Mouse (Mus musculus): ENCODE measurements around the gene Cops7b.
"Not testable (repeated sequence)": the region's sequence is repeated elsewhere in the genome, so short reads cannot be mapped to it uniquely, and the experiment has no call there.

Gene Cops7b

DNA sequence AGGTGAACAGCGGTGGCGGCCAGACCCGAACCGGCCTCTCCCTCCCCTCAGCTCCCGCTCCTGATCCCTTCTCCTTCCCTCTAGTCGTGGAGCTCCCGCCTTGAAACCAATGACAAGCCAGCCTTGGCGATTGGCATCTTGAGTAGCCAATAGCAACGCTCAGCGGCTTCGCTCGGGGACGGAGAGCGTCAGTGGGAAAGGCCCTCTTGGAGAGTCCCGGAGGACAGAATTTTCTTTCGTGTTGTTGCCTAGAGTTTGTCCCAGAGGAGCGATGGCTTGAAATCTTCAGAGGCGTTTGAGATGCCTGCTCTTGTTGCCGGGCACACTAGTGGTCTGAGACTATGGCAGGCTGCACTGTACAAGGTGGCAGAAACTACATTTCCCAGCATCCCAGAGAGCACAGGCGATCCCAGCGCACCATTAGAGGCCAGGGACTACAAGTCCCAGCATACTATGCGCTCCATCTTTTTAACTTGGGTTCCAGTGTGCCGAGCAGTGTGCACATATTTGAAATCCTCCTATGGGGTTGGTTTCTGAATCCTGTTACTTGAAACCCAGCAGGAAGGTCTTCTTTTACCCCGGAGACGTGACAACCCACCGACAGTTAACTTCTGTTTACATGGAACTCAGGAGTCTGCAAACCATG lies at the start of gene Cops7b, which contains the start of gene Pde6d:
Gene Cops7b, plus strand, starts transcription at position 454 of the 646 bp plus-strand sequence.
Gene Pde6d, minus strand, starts transcription at position 179 of the 646 bp plus-strand sequence.
- peak; percentile 92 for DNase-seq (ENCODE audit: low spot score)

DNA sequence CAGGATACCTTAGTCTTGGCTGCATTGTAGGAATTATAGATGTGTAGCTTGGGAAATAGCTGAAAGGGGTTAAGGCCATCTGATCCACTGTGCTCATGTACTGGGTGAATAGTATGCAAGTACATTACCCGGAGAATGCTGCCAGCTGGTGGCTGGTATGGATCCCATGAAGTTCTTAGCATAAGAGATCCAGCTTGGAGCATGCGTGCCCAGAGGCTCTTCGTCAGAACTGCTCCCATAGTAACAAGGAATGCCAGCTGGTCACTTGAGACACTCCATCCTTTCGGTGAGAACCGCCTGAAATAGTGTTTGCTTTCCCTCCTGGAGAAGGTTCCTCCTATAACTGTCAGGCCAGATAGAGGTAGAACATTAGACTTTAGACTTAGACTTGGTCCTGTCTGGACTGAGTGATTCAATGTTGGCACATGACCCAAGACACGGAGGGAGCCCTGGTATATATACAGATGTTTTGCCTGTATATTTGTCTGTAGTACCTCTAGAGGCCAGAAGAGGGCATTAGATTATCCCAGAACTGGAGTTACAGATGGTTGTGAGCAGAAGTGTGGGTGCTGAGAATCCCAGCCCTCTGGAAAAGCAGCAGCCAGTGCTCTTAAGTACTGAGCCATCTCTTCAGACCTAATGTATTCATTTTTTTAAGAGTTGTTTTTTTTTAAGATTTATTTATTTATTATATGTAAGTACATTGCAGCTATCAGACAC lies 49.1 kb upstream of the Cops7b start:
- DNase-seq (ENCODE audit: low spot score): no peak

DNA sequence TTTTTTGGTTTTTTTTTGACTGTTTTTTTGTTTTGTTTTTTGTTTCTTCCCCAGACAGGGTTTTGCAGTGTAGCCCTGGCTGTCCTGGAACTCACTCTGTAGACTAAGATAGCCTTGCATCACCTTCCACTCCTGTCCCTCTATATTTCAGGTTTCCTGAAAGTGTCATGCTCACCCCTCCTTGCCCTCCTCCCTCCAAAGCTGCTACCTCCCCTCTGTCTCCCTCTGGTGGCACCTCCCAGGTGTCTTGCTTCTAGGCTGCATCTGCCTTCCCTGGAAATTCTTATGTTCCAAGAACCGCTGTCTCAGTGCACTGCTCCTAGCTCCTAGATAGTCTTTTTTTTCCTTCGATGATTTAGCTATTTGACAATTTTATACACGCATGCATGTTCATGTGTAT lies 44.3 kb upstream of the Cops7b start:
- DNase-seq (ENCODE audit: low spot score): no peak

DNA sequence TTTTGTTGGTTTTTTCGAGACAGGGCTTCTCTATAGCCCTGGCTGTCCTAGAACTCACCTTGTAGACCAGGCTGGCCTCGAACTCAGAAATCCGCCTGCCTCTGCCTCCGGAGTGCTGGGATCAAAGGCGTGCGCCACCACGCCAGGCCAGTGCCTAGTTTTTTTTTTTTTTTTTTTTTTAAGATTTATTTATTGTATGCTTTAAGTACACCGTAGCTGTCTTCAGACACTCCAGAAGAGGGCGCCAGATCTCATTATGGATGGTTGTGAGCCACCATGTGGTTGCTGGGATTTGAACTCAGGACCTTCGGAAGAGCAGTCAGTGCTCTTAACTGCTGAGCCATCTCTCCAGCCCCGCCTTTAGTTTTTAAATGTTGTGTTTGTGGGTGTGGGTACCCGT lies 43.1 kb upstream of the Cops7b start:
- DNase-seq (ENCODE audit: low spot score): not testable (repeated sequence)

DNA sequence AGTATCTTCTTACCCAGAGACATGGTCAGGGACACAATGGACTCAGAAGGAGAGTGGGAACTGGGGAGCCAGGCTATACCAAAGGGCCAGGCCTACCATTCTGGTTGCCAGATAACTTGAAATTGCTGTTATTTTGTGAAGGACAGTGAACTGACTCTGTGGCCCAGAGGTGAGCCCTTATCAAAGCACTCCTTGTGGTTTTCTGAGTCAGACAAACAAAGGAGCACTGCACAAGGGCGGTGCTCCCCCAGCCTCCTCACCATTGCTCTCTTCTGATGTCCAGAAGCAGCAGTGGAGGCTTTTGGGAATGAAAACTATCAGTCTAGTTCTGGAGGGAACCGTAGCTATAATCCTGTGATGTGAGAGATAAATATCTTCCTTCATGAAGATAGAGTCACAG lies 40.1 kb upstream of the Cops7b start:
- DNase-seq (ENCODE audit: low spot score): no peak

DNA sequence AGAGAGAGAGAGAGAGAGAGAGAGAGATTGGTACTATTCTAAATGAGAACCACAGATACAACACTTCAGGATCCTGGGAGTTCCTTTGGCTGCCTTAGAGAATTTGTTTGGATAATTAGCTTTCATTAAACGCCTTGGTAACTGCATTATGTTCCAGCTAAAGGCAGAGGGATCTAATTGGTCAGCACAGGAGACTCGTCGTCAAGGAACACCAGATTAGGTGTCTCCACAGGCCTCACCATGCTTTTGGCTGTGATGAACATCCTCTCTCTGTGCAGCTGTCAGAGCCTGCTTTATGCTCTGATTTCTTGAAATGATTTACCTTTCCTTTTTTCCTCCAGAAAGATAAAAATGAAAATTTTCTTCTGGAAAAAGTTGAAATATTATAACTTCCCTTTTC lies 35.9 kb upstream of the Cops7b start:
- DNase-seq (ENCODE audit: low spot score): no peak

DNA sequence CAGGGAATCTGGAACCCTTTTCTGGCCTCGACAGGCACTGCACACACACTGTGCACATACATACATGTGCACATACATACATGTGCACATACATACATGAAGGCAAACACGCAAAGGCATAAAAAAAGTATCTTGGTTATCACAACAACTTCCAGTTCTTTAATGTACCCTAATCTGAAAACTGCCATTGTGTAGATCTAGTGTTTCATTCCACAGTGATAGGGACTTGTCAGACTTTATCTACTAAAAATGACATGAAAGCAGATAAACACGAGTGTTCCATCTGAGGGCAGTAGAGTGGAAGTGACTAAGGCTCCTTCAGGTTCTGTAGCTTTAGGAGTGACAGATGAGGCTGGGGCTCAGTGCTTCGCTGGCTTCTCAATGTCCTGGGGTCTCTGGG lies 31.4 kb upstream of the Cops7b start:
- no peak for DNase-seq (ENCODE audit: low spot score)

DNA sequence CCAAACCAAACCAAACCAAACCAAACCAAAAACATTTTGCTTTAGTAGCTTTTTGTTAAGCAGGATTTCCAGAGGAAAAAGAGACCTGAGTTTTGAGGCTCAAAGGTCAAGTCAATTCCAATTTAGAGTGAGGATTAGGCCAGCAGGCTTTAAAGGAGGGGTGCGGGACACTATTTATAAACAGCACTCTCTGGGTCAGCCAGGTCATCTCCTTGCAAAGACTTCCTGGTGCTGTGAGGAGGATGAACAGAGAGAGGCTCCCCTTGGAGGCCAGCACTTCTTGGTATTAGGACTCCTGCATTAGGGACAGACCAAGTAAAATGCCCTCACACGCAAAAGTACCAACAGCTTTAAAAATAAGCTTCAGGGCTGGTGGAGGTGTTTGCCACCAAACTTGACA lies 30.8 kb upstream of the Cops7b start:
- no peak for DNase-seq (ENCODE audit: low spot score)

DNA sequence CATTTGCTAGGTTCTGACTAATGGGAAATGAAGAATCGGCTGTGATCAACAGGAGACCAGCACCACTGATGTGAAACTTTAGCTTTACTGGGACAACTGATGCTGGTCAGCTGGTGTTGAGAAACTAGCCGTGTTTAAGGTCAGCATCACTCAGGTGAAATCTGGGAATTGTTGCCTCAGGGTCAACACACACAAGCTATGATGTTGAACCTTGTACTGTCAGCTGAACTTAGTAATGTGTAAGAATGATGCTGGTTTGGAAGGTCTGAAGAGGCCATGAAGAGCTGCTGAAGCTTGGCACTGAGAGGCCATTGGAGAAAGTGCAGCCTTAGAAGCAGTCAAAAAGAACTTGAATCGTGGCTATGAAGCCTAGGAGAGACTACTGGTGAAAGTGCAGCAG lies 27.0 kb upstream of the Cops7b start:
- no peak for DNase-seq (ENCODE audit: low spot score)

DNA sequence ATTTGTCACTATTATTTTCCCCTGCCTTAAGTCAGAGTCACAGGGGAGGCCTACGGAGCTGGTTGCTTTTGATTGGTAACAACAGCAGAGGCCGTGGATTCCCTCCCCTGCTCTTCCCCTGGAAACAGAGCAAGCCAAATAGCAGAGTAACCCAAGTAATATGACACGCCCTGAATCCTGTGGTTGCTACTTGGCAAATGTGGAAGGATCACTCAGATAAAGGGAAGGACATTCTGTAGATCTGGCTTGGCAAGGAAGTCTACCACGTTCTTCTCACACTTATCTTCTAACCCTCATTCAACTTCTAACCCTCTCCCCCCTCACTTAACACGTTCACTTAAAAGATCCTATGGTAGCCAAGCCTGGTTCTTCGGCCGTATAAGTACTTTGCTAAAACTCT lies 24.8 kb upstream of the Cops7b start:
- no peak for DNase-seq (ENCODE audit: low spot score)

DNA sequence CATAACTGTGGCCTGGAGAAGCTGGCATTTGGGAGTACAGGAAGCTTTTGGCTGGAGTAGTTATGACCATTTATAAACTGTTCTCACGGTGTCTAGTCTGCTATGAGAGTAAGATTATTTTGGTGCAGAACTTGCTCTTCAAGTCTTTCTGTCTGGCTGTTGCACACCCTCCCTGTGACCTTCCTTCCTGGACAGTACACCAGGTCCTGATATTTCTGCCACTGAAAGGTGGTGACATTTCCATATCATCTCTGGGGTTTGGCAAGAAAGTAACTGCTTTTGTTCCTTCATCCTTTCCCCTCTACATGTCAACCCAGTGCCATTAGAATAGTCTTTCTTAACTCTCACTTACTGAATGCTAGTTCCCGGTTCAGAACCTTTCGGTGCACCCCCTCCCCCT lies 23.5 kb upstream of the Cops7b start:
- no peak for DNase-seq (ENCODE audit: low spot score)

DNA sequence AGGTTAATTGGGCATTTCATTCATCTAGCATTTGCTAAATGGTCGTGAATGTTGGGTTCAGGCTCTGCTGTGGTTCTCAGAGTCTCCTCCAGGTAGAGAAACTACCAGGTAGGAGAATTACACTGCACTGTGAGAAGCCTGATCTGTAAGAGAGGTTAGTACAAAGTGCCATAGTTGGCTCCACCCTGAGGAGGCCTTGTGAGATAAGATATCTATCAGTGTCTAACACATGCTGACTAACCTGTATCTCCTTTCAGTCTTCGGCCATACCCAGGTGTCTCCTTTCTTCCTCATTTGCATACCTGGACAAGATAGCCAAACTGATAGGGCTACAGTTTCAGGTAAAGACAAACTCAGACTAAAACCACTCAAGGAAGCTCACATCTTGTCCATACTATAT lies 20.0 kb upstream of the Cops7b start:
- no peak for DNase-seq (ENCODE audit: low spot score)

DNA sequence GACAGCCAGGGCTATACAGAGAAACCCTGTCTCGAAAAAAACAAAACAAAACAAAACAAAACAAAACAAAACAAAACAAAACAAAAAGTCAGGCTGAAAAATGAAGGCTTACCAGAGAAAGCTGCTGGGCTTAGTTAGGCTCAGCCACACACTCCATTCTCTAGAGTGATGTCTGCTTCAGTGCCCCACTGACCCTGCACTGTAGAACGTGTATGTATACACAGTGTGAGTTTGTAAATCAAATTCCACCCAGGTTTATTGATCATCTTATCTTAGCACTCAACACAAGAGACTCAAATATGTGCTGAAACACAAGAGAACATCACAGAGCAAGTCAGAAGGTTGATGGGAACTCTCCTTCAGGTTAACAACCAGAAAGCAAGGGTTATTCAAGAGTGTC lies 14.3 kb upstream of the Cops7b start:
- no peak for DNase-seq (ENCODE audit: low spot score)

DNA sequence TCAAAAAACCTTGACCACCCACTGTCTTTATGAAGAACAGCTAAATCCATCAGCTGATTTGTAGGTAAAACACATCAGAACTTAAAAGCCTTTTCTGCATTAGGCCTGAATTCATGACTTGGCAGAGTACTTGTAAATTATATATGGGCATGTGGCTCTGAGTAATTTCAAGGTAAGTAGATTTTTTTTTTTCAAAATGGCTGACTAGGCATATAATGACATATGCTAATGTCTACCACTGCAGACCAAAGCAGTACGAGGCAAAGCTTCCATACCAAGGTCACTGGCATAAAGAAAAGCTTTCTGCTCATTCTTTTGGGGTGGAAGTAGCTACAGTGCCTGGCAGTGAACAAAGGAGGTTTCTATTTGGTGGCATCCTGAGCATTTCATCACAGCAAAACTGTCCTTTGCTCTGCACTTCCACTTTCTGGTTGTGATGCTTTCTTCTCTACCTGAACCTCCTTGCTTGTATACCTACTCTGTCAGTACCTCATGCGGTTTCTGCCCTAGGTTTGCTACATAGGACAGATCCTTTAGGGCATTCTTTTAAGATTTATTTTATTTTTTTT lies 13.3 kb upstream of the Cops7b start:
- no peak for DNase-seq (ENCODE audit: low spot score)

DNA sequence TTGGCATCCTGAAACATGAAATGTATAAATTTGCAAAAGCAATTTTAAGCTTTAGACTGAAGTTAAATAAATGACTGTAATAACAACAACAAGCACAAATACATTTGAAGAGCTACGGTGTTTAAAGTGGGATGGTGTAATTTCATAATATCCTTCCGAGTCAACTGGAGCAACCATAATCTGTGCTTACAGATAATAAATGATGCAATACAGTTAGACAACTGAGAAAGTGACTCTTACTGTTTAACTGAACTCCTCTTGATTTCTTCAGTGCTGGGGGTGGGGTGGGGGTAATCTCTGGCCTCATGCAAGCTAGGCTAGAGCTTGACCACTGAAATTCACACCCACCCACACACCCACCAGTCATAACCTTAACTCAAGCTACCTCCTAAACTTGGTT lies 11.3 kb upstream of the Cops7b start:
- no peak for DNase-seq (ENCODE audit: low spot score)

DNA sequence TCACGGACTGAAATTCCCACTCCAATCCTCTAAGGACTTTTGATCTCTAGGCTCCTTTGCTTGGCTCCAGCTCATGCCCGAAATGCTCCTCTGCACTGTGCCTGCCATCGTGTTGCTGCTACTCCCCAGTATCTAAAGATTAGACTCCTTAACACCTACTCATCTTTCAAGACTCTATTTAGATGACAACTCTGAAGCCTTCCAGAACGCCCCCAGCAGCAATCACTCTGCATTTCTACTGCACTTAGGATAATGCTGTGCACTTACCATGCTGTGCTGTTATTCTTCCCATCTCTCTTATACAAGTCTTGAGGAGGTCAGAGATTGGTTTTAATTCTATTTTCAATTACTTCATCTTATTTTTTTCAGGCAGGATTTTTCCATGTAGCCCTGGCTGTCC lies 10.8 kb upstream of the Cops7b start:
- DNase-seq (ENCODE audit: low spot score): no peak

DNA sequence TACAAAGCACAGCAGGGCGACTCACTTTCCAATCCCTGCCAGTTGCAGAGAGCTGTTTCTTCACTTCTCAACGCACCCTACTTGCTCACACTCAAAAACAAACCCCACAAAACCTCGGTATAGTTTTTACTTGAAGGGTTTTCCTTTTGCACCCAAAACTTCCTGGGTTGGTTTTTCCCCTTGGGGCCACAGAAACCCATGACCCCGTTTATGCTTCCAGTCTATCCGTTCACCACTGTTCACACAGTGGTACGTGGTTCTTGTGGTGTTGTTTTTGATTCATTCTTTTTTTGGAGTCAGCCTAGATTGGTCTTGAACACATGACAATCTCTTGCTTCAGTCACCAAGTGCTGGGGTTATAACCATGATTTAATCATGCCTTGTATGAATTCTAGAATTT lies 2.3 kb upstream of the Cops7b start:
- no peak for DNase-seq (ENCODE audit: low spot score)

DNA sequence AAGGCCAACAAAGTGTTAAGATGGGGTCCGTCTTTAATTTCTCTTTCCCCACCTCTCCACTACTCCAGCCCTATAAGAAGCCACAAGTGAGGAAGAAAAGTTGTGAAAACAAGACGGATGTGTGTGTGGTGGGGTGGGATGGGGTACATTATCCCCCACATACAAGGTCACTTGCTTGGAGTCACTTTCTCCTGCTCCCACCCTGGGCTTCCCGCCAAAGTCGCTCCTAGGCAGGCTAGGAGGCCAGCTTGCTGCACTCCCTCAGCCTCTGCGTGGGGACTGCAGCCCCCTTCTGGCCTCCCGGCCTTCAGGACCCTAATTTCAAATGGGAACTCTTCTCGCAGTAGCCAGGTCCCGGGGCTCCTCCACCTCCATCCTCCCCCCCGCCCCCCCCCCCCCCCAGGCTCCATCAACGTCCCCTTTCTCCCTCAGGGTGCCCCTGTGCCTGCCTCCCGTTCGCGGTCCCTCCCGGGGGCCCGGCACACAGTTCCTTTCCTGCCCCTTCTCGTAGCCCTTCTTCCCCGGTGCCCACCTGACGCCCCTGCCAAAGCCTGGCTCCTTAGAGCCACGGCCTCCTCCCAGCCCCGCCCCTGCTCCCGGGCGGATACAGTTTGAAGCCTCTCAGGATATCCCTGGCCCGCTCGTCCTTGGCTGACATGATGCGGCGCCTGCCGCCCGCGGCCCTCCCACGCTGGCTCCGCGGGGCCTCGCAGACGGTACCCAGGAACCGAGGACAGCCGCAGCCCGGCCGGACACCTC lies 833 bp upstream of the Cops7b start:
- no peak for DNase-seq (ENCODE audit: low spot score)

DNA sequence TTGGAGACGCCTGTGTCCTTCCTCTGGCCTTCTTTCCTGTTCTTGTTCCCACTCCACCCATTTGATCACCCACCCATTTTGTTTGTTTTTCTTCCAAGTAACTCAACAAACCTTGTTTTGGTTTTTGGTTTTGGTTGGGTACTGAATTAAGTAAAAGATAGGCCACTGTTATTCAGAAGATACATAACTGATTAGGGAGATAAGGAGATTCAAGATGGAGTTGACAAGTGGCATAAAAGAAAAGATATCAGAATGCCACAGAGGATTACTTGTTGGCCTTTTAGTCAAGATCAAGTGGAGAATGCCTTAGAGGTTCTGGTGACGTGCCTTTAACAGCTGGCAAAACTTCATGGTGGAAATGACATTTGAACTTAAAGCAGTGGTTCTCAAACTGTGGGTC lies 1.0 kb downstream of the Cops7b start:
- no peak for DNase-seq (ENCODE audit: low spot score)

DNA sequence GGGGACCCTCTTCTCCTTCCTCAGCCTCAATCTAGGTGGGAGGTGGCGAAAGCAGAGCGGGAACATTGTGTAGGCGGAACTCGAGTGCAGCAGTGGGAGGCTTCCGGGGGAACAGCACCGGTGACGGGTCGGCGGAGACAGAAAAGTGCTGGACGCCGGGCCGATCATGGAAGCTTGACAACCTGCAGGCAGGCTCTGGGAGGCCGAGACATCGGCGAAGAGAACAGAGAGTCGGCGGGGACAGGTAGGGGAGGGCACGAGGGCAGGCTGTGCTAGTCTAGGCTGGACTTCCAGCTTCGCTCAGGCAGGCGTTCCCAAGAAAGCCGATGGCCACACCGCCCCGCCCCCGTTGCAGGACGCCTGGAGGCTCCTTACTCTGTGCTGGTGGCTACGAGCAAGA lies 4.3 kb downstream of the Cops7b start:
- DNase-seq (ENCODE audit: low spot score): peak; percentile 86

DNA sequence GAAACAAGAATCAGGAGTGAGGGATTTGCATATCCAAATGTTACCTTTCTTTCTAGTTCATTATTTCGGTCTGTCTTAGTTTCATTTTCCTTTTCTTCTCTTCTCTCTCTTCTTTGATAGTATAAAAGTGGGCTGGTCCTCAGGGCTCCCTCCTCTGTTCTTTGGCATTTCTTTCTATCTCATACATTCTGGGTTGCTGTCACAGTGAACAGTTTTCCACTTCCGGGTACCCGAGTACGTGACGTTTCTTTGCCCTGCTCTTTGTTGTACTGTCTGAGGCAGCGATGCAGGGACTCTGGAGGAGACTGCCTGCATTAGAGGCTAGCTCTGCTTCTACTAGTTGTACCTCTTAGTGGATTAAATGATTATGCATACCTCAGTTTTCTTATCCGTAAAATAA lies 11.8 kb downstream of the Cops7b start:
- DNase-seq (ENCODE audit: low spot score): no peak

DNA sequence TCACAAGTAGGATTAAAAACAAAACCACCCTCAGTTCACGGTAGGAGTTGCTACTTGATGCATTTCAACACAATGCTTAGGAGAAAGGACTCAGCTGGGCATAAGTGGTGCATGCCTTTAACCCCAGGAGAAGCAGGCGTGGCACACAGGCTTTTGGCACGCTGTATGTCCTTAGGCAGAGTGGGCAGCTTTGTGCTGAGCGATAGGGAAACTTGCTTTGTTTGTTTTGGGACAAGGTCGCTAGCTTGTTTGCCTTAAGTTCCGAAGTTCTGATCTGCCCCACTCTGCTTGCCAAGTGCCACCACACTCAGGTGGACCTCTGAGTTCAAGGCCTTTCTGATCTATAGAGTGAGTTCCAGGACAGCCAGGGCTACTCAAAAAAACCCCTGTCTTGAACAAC lies 12.6 kb downstream of the Cops7b start:
- DNase-seq (ENCODE audit: low spot score): no peak

DNA sequence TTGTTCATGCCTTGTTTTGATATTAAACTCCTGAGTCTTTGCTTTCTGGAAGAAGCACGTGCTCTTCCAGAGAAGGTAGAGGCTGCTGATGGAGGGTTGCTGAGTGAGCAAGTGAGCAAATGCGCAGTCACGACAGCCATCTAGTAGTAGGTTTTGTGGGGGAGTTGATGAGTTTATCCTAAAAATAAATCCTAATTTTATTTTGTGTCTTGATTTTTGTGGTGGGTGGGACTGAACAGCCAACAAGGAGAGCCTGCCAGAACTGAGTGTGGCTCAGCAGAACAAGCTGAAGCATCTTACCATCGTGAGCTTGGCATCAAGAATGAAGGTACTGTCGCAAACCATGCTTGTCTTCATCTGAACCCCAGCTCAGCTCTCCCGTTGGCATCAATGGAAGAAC lies 13.8 kb downstream of the Cops7b start:
- no peak for DNase-seq (ENCODE audit: low spot score)
